Mouse (Mus musculus): ENCODE results near the gene Pim3.

GRCm38 (mm10) chr15:88827991-88828799, 33.8 kb upstream of the Pim3 start:
- no peak for TF ChIP-seq POLR2A (IDR thresholded peaks at IDR 0.05; ENCODE audit: insufficient read length, low read depth)
- TF ChIP-seq MAX (IDR thresholded peaks at IDR 0.05; ENCODE audit: low read depth) = no peak
- no peak for TF ChIP-seq E2F4 (IDR thresholded peaks at IDR 0.05; ENCODE audit: insufficient read depth)
- no peak for TF ChIP-seq TCF3 (IDR thresholded peaks at IDR 0.05; ENCODE audit: insufficient read length, low read depth)
- TF ChIP-seq USF1 (IDR thresholded peaks at IDR 0.05; ENCODE audit: low read depth) = no peak
